ENCODE assay signal across 10 mouse cellular contexts in the genomic region with DNA sequence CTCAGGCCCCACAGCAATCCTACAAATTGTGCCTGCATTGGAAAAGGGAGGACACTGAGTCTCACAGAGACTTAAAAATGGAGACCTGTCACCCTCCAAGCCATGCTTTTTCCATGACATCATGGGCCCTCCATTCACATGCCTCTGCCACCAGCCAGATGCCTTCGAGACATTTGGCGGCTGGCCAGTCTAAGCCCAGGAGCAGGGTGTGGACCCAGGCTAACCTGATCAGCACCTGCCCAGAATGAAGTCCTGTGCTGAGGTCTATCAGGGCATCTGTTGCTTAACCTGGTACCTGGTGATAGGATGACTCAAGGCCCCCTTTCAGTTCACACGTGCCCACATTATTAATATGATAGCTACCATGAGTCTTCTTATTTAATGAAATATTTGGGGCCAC.
DNase-seq lines count a peak whose midpoint lies in the region; ATAC-seq and TF ChIP-seq lines count a peak whose summit lies in the region.
"Had no signal": no experiment of that assay in that cellular context is flagged by ENCODE, and none has a peak within 500 bp of the region (broad histone marks: within the 10 kb centered on the region; RNA-seq: fewer than 3 reads in every experiment).

No protein-coding gene starts in this region.

- no peak for TF ChIP-seq CTCF in heart, postnatal 0 days (IDR thresholded peaks at IDR 0.05; ENCODE audit: low read depth)

- 28% methylated on average over 3 of the region's 3 CpGs for WGBS in heart, postnatal 0 days

- H3K27ac ChIP-seq in heart, postnatal 0 days (ENCODE audit: low read depth): peak overlapping the region; percentile 79
- H3K27ac ChIP-seq: embryonic facial prominence, embryonic 13.5 days; limb, embryonic 12.5 days had no signal

- 0 out of 2 replicates have a peak, but pooled peaks have one; percentile 15 for ATAC-seq in common myeloid progenitor, adult 5-6 weeks (replicated peaks; ENCODE audit: low read depth, poor library complexity, severe bottlenecking)
- peak; percentile 81 for ATAC-seq in heart, postnatal 0 days (ENCODE audit: insufficient read depth, low read depth)
- ATAC-seq in frontal cortex, adult (ENCODE audit: low TSS enrichment): no peak

- no peak overlapping the region for H3K4me2 ChIP-seq in heart, postnatal 0 days (ENCODE audit: low read depth, low read length)
- H3K4me2 ChIP-seq: embryonic facial prominence, embryonic 13.5 days; limb, embryonic 12.5 days had no signal

- peak; percentile 19 for DNase-seq in adrenal gland, postnatal 14 days
- DNase-seq in adrenal gland, adult (ENCODE audit: inconsistent age in 2 of 2, low spot score in 1 of 2): no peak
- DNase-seq in heart, postnatal 0 days (ENCODE audit: low spot score): peak; percentile 69
- peak; percentile 12 for DNase-seq in lung, postnatal 10 days
- DNase-seq in adipocyte (ENCODE audit: low spot score): no peak
- DNase-seq in left cerebral cortex, adult 11 months (ENCODE audit: low spot score): no peak

- no peak overlapping the region for H3K4me3 ChIP-seq in heart, postnatal 0 days (ENCODE audit: low read depth, low read length)
- H3K4me3 ChIP-seq: embryonic facial prominence, embryonic 13.5 days; limb, embryonic 12.5 days had no signal

- no peaks in the 10 kb centered on the region for H3K9me3 ChIP-seq in heart, postnatal 0 days (replicated peaks; ENCODE audit: control insufficient read depth, low read length)
- H3K9me3 ChIP-seq: embryonic facial prominence, embryonic 13.5 days; limb, embryonic 12.5 days had no signal

- no peaks in the 10 kb centered on the region for H3K27me3 ChIP-seq in heart, postnatal 0 days (ENCODE audit: control insufficient read depth, insufficient read depth, low read length)
- H3K27me3 ChIP-seq: embryonic facial prominence, embryonic 13.5 days; limb, embryonic 12.5 days had no signal

- peaks cover 35% of the 10 kb centered on the region for H3K4me1 ChIP-seq in heart, postnatal 0 days (ENCODE audit: control insufficient read depth, insufficient read depth)
- H3K4me1 ChIP-seq: limb, embryonic 12.5 days had no signal

- H3K9ac ChIP-seq in heart, postnatal 0 days (replicated peaks; ENCODE audit: low read depth, low read length): no peak overlapping the region
- H3K9ac ChIP-seq: embryonic facial prominence, embryonic 13.5 days; limb, embryonic 12.5 days had no signal

- no peak for TF ChIP-seq EP300 in heart, postnatal 0 days (IDR thresholded peaks at IDR 0.05; ENCODE audit: low read depth)

- H3K36me3 ChIP-seq in heart, postnatal 0 days (replicated peaks; ENCODE audit: control insufficient read depth, insufficient read depth, low read length): no peaks in the 10 kb centered on the region
- H3K36me3 ChIP-seq: embryonic facial prominence, embryonic 13.5 days; limb, embryonic 12.5 days had no signal

Comparison
In these comparisons a context has a peak if more than half of its experiments do, and no peak if none do; other contexts are left out.
1. DNase-seq: peak in adrenal gland, postnatal 14 days (single experiment), heart, postnatal 0 days (single experiment) and lung, postnatal 10 days (single experiment); none in adrenal gland, adult (0 of 2), adipocyte (single experiment) and left cerebral cortex, adult 11 months (single experiment).